Mouse (Mus musculus) heart, postnatal 0 days (tissue): ENCODE results near the gene Sall4.

Experiments
- CTCF ChIP-seq: IDR thresholded peaks from 2 replicates; pipeline ENCODE4 v1.5.1; 2016; ENCODE audit warnings: antibody characterized with exemption, control low read depth, low read depth
- EP300 ChIP-seq: IDR thresholded peaks from 2 replicates; pipeline ENCODE4 v1.6.1; 2016; ENCODE audit warnings: antibody characterized with exemption, low read depth

DNA sequence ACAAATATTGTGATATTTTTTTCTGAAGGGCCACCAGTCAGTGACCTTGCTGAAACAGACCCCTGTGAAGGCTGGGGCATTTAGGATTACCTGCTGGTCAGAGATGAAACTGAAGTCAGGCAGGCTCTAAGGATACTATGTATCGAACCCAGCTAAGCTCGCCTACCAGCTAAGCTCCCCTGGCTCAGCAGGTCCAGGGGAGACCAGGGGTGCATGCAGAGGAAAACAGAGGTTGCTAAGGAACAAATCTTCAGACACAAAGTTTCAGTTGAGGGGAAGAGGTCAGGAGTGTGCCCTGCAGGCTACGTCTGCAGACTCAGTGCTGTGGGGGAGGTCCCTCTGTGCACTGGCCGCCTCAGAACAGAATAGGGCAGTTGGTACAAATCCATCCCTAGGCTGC is 39.9 kb upstream of the Sall4 start:
- TF ChIP-seq CTCF (no peak), EP300 (no peak)
